Mouse (Mus musculus) intestine, embryonic 16.5 days (tissue): Measurements from ENCODE around the gene Phospho2. TPM values are rescaled to one million over a fixed set of nuclear protein-coding genes. Genes with fewer than 3 reads are reported as not detected.
A peak's percentile ranks its signal among the peaks of the same experiment; 100 is the strongest.

ENCODE experiments used
- ATAC-seq: fragments of 200-750 bp; cut with Nextera tagmentation; 2 replicates; pipeline ENCODE4 v1.8.0; 2017; ENCODE audit warnings: moderate TSS enrichment, moderate library complexity
- H3K27ac ChIP-seq: fragments of 300-500 bp; sonication (generic); 2 replicates; pipeline ENCODE4 v1.5.1; 2014; ENCODE audit warnings: mild to moderate bottlenecking, low read length
- H3K27me3 ChIP-seq: fragments of 300-500 bp; sonication (generic); replicated peaks from 2 replicates; pipeline ENCODE4 v1.6.1; 2014; ENCODE audit warnings: low read length, control low read depth, mixed read lengths; ENCODE audit not compliant: control insufficient read depth, insufficient read depth
- H3K36me3 ChIP-seq: fragments of 300-500 bp; sonication (generic); 2 replicates; pipeline ENCODE4 v1.6.1; 2014; ENCODE audit warnings: low read length, control low read depth; ENCODE audit not compliant: control insufficient read depth, insufficient read depth
- H3K4me1 ChIP-seq: fragments of 300-500 bp; sonication (generic); 2 replicates; pipeline ENCODE4 v1.6.1; 2014; ENCODE audit warnings: low read length, control low read depth, mixed read lengths; ENCODE audit not compliant: control insufficient read depth, insufficient read depth
- H3K4me2 ChIP-seq: fragments of 300-500 bp; sonication (generic); 2 replicates; pipeline ENCODE4 v1.6.1; 2014; ENCODE audit warnings: low read depth, low read length, control low read depth
- H3K4me3 ChIP-seq: fragments of 300-500 bp; sonication (generic); 2 replicates; pipeline ENCODE4 v1.5.1; 2014; ENCODE audit warnings: mild to moderate bottlenecking, low read length
- H3K9ac ChIP-seq: fragments of 300-500 bp; sonication (generic); 2 replicates; pipeline ENCODE4 v1.6.1; 2014; ENCODE audit warnings: low read depth, low read length
- H3K9me3 ChIP-seq: fragments of 300-500 bp; sonication (generic); 2 replicates; pipeline ENCODE4 v1.6.1; 2016; ENCODE audit warnings: low read length, control low read depth; ENCODE audit not compliant: control insufficient read depth
- WGBS: fragments of 180-500 bp; shearing (Covaris S2); extraction: QIAGEN DNeasy Blood & Tissue Kit; methylation state at CpG from one replicate; pipeline ENCODE4 v1.1.7; 2014; 5-methylcytosine and 5-hydroxymethylcytosine counted together
- polyA plus RNA-seq: library from polyadenylated mRNA; unstranded; fragments of >200 nt; fragmentation: Nextera tagmentation; extraction: Ambion mirVana; gene quantifications from 2 replicates; pipeline ENCODE4 v1.2.1, GENCODE M21; 2015

Phospho2 gene
- polyA plus RNA-seq, 1 experiment from 2014 or later, result 22.4 TPM

DNA sequence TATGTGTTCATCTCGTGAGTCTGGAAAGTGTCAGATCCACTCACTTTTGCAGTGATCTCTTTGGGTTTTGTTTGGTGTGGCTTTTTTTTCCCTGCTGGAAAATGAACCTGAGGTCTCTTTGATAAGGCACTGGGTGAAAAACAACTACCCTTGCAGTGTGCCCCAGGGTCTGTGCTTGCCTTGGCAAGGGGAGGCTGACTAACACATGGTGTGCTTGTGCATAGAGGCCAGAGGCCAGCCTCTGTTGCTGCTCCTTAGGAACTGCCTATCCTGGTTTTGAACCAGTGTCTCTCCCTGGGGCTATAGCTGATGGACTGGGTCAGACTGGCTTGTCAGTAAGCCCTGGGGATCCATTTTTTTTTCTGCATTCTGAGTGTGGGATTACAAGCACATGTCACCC lies 30.8 kb downstream of the Phospho2 start:
- Histone ChIP-seq H3K27me3 (no peaks in the 10 kb centered on the region), H3K4me2 (no peak overlapping the region), H3K9me3 (no peaks in the 10 kb centered on the region), H3K4me3 (no peak overlapping the region), H3K36me3 (no peaks in the 10 kb centered on the region), H3K9ac (no peak overlapping the region), H3K27ac (no peak overlapping the region), H3K4me1 (no peaks in the 10 kb centered on the region)
- no peak for ATAC-seq
- WGBS, result 26% methylated on average over 1 of the region's 1 CpGs

DNA sequence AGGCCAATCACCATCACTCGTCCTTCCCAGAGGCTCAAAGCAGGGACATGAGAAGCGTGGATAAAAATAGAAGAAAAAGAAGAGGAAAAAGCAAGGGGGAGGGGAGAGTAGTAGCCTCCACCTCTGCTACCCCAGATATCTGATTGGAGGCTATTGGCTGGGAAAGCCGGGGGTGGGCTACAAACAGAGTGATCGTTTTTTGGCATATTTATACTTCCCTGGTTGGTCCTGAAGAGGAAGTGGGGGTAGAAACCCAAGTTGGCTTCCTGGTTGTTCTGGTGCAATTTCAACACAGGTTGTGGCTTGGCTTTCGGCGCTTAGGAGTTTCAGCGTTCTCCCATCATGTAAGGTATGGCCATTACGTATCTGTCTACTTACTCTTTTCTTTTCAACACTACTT lies 32.3 kb downstream of the Phospho2 start, which contains the start of gene Klhl23:
Klhl23 (plus strand) TSS at position 234 of the 400 bp plus-strand sequence.
- peak within 1 kb of the TSS; percentile 95 for H3K27ac ChIP-seq
- 0 out of 2 replicates have a peak, but pooled peaks cover 4% of the 10 kb centered on the region for H3K4me1 ChIP-seq
- H3K27me3 ChIP-seq, result no peaks in the 10 kb centered on the region
- no peaks in the 10 kb centered on the region for H3K9me3 ChIP-seq
- ATAC-seq, result 0 out of 2 replicates have a peak, but pooled peaks have one; percentile 2
- 4% methylated on average over 8 of the region's 8 CpGs for WGBS
- H3K4me3 ChIP-seq, result peak within 1 kb of the TSS; percentile 87
- no peaks in the 10 kb centered on the region for H3K36me3 ChIP-seq
- H3K9ac ChIP-seq, result peak within 1 kb of the TSS; percentile 93
- H3K4me2 ChIP-seq, result peak within 1 kb of the TSS; percentile 62

DNA sequence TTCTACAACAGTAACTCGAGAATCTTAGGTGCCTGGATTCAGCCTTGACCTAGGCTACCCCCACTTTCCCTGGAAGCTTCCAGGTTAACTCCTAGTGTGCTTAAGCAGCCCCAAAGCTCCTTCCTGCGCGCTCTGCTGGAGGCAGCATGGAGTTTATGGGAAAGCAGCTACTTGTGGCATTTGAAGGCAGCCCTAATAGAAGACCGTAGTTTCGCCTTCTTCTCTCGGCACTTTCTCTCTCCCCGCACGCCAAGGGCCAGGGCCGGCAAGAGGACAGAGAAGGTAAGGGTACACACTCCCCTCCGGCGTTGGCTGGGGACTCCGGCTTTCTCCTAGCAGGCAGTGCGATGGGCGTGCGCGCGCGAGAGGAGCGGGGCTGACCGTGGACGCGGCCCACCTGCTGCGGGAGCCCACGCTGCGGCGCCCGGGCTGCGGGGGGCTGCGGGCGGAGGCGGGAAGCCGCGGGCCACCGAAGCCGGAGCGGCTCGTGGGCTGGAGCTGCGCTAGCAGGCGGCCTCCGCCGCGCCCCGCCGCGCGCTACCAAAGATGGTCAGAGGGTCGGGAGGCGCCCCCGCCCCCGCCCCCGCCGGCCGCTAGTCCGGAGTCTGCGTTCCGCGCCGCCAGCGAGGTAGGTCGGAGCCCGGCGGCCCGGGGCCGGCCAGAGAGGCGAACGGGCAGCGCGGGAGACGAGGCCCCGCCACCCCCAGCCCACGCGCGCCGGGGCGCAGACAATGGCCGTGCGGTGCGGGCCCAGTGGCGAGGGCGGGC lies 33.1 kb downstream of the Phospho2 start:
- H3K9ac ChIP-seq, result peak overlapping the region; percentile 93
- peak; percentile 74 for ATAC-seq
- H3K27me3 ChIP-seq, result no peaks in the 10 kb centered on the region
- H3K27ac ChIP-seq, result peak overlapping the region; percentile 95
- H3K4me2 ChIP-seq, result peak overlapping the region; percentile 62
- under 1% methylated on average over 78 of the region's 80 CpGs for WGBS
- H3K4me3 ChIP-seq, result peak overlapping the region; percentile 87
- H3K4me1 ChIP-seq, result 0 out of 2 replicates have a peak, but pooled peaks cover 4% of the 10 kb centered on the region
- no peaks in the 10 kb centered on the region for H3K36me3 ChIP-seq
- H3K9me3 ChIP-seq, result no peaks in the 10 kb centered on the region

DNA sequence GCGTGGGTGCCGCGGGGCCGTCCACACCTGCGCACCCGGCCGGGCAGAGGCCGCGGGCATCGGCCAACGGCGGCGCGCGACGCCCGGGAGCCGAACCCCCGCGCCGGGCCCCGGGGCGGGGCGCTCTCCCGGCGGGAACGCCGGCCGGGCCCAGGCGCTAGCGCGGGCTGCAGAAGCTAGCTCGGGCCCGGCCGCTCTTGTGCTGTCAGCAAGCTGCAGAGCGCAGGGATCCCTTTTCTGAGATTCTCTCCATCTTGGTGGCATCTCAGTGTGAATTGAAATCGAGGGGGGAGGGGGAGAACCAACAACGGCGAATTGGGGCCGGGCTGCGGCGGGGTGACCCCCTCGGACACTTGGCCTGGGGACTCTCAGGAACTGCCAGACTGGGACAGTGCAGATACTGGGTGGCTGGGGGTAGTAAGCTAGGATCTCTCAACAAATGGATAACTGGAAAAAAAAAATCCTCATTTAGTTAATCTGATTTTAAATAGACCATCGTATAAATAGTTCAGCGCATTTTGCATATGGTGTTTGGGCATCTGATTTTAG lies 33.8 kb downstream of the Phospho2 start:
- WGBS, result 2% methylated on average over 45 of the region's 45 CpGs
- Histone ChIP-seq H3K36me3 (no peaks in the 10 kb centered on the region), H3K4me1 (0 out of 2 replicates have a peak, but pooled peaks cover 4% of the 10 kb centered on the region), H3K9ac (peak overlapping the region; percentile 93), H3K27me3 (no peaks in the 10 kb centered on the region), H3K4me2 (peak overlapping the region; percentile 62), H3K27ac (peak overlapping the region; percentile 95), H3K9me3 (no peaks in the 10 kb centered on the region), H3K4me3 (peak overlapping the region; percentile 87)
- ATAC-seq, result peak; percentile 84

DNA sequence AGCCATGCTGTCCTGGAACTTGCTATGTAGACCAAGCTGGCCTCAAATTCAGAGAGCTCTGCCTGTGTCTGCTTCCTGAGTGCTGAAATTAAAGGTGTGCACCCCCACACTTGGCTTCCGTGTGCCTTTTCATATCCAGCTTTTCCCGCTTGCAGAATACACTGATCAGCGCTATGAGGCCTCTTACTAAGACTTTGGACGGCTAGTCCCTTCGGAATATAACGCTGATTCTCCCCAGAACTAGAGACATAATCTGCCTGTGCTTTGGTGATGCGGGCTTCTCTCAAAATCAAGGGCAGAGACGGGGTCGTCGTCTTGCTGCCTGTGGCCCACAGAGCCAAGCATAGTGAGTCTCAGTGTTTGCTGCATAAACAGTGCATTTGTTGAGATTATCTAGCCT lies 36.5 kb downstream of the Phospho2 start:
- Histone ChIP-seq H3K9me3 (no peaks in the 10 kb centered on the region), H3K27ac (peak overlapping the region; percentile 39; the same call in 1 of the 2 replicates), H3K36me3 (no peaks in the 10 kb centered on the region; the same call in none of the 2 replicates), H3K27me3 (no peaks in the 10 kb centered on the region), H3K4me1 (0 out of 2 replicates have a peak, but pooled peaks cover 4% of the 10 kb centered on the region), H3K4me2 (no peak overlapping the region), H3K4me3 (no peak overlapping the region), H3K9ac (no peak overlapping the region)
- 69% methylated on average over 10 of the region's 10 CpGs for WGBS
- ATAC-seq, result no peak

DNA sequence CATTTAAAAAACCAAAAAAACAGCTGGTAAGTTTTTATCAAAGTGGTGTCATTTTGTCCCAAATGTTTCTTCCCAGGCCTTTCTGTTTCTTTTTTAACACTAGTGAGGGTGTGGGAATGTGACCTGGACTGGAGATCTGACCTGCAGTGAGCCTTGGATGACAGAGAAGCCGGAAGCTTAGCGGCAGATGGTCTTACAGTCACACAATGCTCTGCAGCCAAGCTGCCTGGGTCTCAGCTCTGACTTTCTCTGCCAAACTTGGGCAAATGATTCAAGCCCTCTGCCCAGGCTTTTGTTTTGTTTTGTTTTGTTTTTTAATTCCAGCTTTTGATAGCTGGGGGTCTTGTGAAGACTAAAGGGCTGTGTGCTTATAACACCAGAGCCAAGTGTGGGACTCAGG lies 37.0 kb downstream of the Phospho2 start:
- 61% methylated on average over 2 of the region's 2 CpGs for WGBS
- no peaks in the 10 kb centered on the region for H3K9me3 ChIP-seq

DNA sequence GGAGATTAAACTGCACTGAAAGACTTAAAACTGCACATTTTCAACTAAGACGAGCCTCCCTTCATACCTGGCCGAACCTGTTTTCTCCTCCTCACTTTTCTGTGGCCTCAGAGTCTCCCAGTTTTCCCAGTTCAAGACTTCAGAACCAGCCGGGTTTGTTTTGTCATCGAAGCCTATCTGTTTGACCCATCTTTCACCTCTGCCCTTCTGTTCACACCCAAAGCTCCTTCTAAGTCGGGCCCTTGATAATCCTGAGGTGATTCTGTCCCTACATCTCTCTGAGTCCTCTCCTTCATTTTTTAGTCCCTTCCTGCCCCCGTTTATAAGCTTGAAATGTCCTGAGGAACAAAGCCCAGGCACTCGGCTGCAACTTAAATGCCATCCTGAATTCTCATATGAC lies 38.6 kb downstream of the Phospho2 start:
- 30% methylated on average over 7 of the region's 7 CpGs for WGBS
- H3K4me3 ChIP-seq, result no peak overlapping the region
- no peaks in the 10 kb centered on the region for H3K9me3 ChIP-seq
- H3K4me1 ChIP-seq, result 0 out of 2 replicates have a peak, but pooled peaks cover 4% of the 10 kb centered on the region
- ATAC-seq, result no peak
- no peak overlapping the region for H3K4me2 ChIP-seq
- no peak overlapping the region for H3K27ac ChIP-seq
- H3K27me3 ChIP-seq, result no peaks in the 10 kb centered on the region
- no peak overlapping the region for H3K9ac ChIP-seq
- H3K36me3 ChIP-seq, result no peaks in the 10 kb centered on the region; the same call in none of the 2 replicates

More for the DNA sequence above, 37.0 kb downstream of the Phospho2 start:
- 0 out of 2 replicates have a peak, but pooled peaks cover 4% of the 10 kb centered on the region for H3K4me1 ChIP-seq
- H3K9ac ChIP-seq, result no peak overlapping the region
- H3K36me3 ChIP-seq, result no peaks in the 10 kb centered on the region; the same call in none of the 2 replicates
- no peak overlapping the region for H3K4me2 ChIP-seq
- no peak overlapping the region for H3K27ac ChIP-seq
- ATAC-seq, result no peak
- no peaks in the 10 kb centered on the region for H3K27me3 ChIP-seq
- no peak overlapping the region for H3K4me3 ChIP-seq

DNA sequence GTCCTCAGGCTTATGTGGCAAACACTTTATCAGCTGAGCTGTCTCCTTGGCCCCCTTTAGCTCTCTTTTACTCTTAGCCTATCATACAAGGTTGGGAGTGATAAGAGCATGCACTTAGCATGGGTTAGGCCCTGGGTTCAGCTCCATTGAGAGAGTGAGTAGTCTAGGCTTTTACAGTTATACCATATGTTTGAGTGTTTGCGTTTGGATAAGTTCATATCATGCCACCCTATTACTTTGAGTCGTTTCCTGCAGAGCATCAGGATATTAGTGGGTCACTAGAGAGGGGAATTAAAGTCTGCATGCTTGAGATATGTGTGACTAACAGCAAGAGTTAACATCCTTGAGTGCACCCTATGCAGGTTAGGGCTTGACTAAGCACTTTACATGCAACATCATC lies 40.3 kb downstream of the Phospho2 start:
- no peak overlapping the region for H3K9ac ChIP-seq
- H3K36me3 ChIP-seq, result no peaks in the 10 kb centered on the region; the same call in none of the 2 replicates
- ATAC-seq, result no peak
- 0 out of 2 replicates have a peak, but pooled peaks cover 4% of the 10 kb centered on the region for H3K4me1 ChIP-seq
- 80% methylated on average over 2 of the region's 2 CpGs for WGBS
- no peaks in the 10 kb centered on the region for H3K9me3 ChIP-seq
- no peak overlapping the region for H3K4me2 ChIP-seq
- no peaks in the 10 kb centered on the region for H3K27me3 ChIP-seq
- H3K4me3 ChIP-seq, result no peak overlapping the region
- H3K27ac ChIP-seq, result no peak overlapping the region

DNA sequence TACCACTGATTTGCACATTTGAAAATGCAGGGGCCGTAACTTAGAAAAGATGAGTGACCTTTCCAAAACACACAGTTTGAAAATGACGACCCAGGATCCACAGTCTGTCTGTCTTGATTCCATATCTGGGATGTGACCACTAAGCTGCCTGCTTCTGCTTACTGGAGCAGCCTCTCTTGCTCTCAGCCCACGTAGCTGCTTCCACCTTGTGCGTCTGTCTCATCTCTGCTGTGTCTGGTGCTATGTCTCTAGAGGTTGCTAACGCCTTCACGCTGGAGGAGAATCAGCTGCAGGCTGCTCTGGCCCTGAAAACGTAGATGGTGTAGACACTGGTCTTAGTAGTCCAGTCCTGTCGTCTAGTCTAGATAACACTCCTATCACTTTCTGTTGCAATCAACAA lies 40.7 kb downstream of the Phospho2 start:
- Histone ChIP-seq H3K9ac (no peak overlapping the region), H3K4me2 (no peak overlapping the region), H3K27me3 (no peaks in the 10 kb centered on the region), H3K4me3 (no peak overlapping the region), H3K36me3 (no peaks in the 10 kb centered on the region; the same call in none of the 2 replicates), H3K9me3 (no peaks in the 10 kb centered on the region), H3K27ac (no peak overlapping the region), H3K4me1 (0 out of 2 replicates have a peak, but pooled peaks cover 4% of the 10 kb centered on the region)
- no peak for ATAC-seq
- WGBS, result 84% methylated on average over 8 of the region's 8 CpGs
